Comparison of ENCODE assay signal across 23 mouse cellular contexts in genomic region chr6:100333745-100334144, GRCm38 (mm10). TPM values are rescaled to one million over a fixed set of nuclear protein-coding genes. Genes with fewer than 3 reads are reported as not detected.
DNase-seq lines count a peak whose midpoint lies in the region; ATAC-seq and TF ChIP-seq lines count a peak whose summit lies in the region.
"Had no signal": no experiment of that assay in that cellular context is flagged by ENCODE, and none has a peak within 500 bp of the region (broad histone marks: within the 10 kb centered on the region; RNA-seq: fewer than 3 reads in every experiment).

No protein-coding gene starts in this region.

- no peak overlapping the region for H3K9ac ChIP-seq in kidney, postnatal 0 days (ENCODE audit: low read depth, low read length)
- no peak overlapping the region for H3K9ac ChIP-seq in kidney, embryonic 15.5 days
- no peak overlapping the region for H3K9ac ChIP-seq in ES-Bruce4 (ENCODE audit: low read depth, poor library complexity, severe bottlenecking)
- H3K9ac ChIP-seq: embryonic facial prominence, embryonic 15.5 days; hindbrain, embryonic 13.5 days; intestine, embryonic 15.5 days had no signal

- no peaks in the 10 kb centered on the region for H3K27me3 ChIP-seq in kidney, postnatal 0 days (ENCODE audit: insufficient read depth, low read length)
- H3K27me3 ChIP-seq in kidney, embryonic 15.5 days = peaks cover 31% of the 10 kb centered on the region
- H3K27me3 ChIP-seq in ES-Bruce4 (ENCODE audit: control insufficient read depth, insufficient read depth, low read length, poor library complexity, severe bottlenecking) = no peaks in the 10 kb centered on the region

- ATAC-seq in kidney, postnatal 0 days (replicated peaks; ENCODE audit: low FRiP score, low read depth) = no peak
- no peak for ATAC-seq in kidney, embryonic 15.5 days (replicated peaks; ENCODE audit: low FRiP score)
- ATAC-seq: forebrain, embryonic 14.5 days; hindbrain, postnatal 0 days; intestine, embryonic 15.5 days had no signal

- no peaks in the 10 kb centered on the region for H3K36me3 ChIP-seq in kidney, postnatal 0 days (ENCODE audit: insufficient read depth, low read length)
- no peaks in the 10 kb centered on the region for H3K36me3 ChIP-seq in kidney, embryonic 15.5 days
- no peaks in the 10 kb centered on the region for H3K36me3 ChIP-seq in ES-Bruce4 (ENCODE audit: control insufficient read depth, insufficient read depth, low read length, poor library complexity, severe bottlenecking)
- H3K36me3 ChIP-seq: embryonic facial prominence, embryonic 15.5 days; forebrain, embryonic 10.5 days; heart, embryonic 10.5 days; hindbrain, embryonic 13.5 days; intestine, embryonic 15.5 days had no signal

- no peaks in the 10 kb centered on the region for H3K9me3 ChIP-seq in kidney, postnatal 0 days (replicated peaks; ENCODE audit: low read length)
- H3K9me3 ChIP-seq in kidney, embryonic 15.5 days (replicated peaks) = no peaks in the 10 kb centered on the region
- no peaks in the 10 kb centered on the region for H3K9me3 ChIP-seq in ES-Bruce4 (replicated peaks; ENCODE audit: control insufficient read depth, insufficient read depth, low read length, poor library complexity, severe bottlenecking)
- H3K9me3 ChIP-seq: embryonic facial prominence, embryonic 15.5 days; forebrain, embryonic 10.5 days; heart, embryonic 10.5 days; hindbrain, embryonic 13.5 days; intestine, embryonic 15.5 days had no signal

- H3K4me3 ChIP-seq in kidney, postnatal 0 days (replicated peaks; ENCODE audit: low read depth, low read length) = no peak overlapping the region
- H3K4me3 ChIP-seq in kidney, embryonic 15.5 days (replicated peaks) = no peak overlapping the region
- H3K4me3 ChIP-seq in ES-Bruce4 (ENCODE audit: low read depth, low read length) = peak overlapping the region; percentile 50
- H3K4me3 ChIP-seq: embryonic facial prominence, embryonic 15.5 days; erythroblast, embryonic 14.5 days; forebrain, embryonic 10.5 days; gastrocnemius, adult 2 months; heart, embryonic 10.5 days; hindbrain, embryonic 13.5 days; intestine, embryonic 15.5 days had no signal

- no peak for TF ChIP-seq EP300 in ES-Bruce4 (IDR thresholded peaks at IDR 0.05; ENCODE audit: insufficient read depth, low read depth, low read length)

- no peak overlapping the region for H3K4me2 ChIP-seq in kidney, postnatal 0 days (ENCODE audit: low read length)
- H3K4me2 ChIP-seq in kidney, embryonic 15.5 days = no peak overlapping the region
- H3K4me2 ChIP-seq: embryonic facial prominence, embryonic 15.5 days; hindbrain, embryonic 13.5 days; intestine, embryonic 15.5 days had no signal

- WGBS in kidney, postnatal 0 days = 76% methylated on average over 7 of the region's 7 CpGs
- WGBS in kidney, embryonic 15.5 days = 75% methylated on average over 7 of the region's 7 CpGs

- DNase-seq in kidney, postnatal 0 days (ENCODE audit: low spot score) = no peak
- peak; percentile 17 for DNase-seq in A20 (ENCODE audit: low read depth, low spot score)
- peak; percentile 94 for DNase-seq in R1 (ENCODE audit: low read depth, low spot score)
- DNase-seq in ovary, postnatal 14 days (ENCODE audit: low spot score) = no peak
- no peak for DNase-seq in kidney, adult 11 months
- no peak for DNase-seq in MN1 (ENCODE audit: low spot score)
- DNase-seq: adrenal gland, adult 8-10 months; cerebellum, adult 2 months; cerebellum, postnatal 10 days; embryo, embryonic 11 days; gastrocnemius, adult 2 months; heart, adult 18-20 months; heart, postnatal 10 days had no signal

- no peak overlapping the region for H3K27ac ChIP-seq in kidney, postnatal 0 days
- no peak overlapping the region for H3K27ac ChIP-seq in kidney, embryonic 15.5 days
- H3K27ac ChIP-seq in ES-Bruce4 (ENCODE audit: insufficient read depth, low read length) = peak overlapping the region; percentile 95
- H3K27ac ChIP-seq: embryonic facial prominence, embryonic 15.5 days; forebrain, embryonic 10.5 days; gastrocnemius, adult 2 months; heart, embryonic 10.5 days; hindbrain, embryonic 13.5 days; hindbrain, postnatal 0 days; intestine, embryonic 15.5 days had no signal

- TF ChIP-seq POLR2A in ES-Bruce4 (IDR thresholded peaks at IDR 0.05; ENCODE audit: insufficient read depth, low read length) = no peak

- peaks cover 5% of the 10 kb centered on the region; the same call in 1 of the 2 replicates for H3K4me1 ChIP-seq in kidney, postnatal 0 days (replicated peaks; ENCODE audit: insufficient read depth, low read length)
- H3K4me1 ChIP-seq in kidney, embryonic 15.5 days = peaks cover 28% of the 10 kb centered on the region
- H3K4me1 ChIP-seq in ES-Bruce4 (ENCODE audit: control insufficient read depth, insufficient read depth, low read length) = peaks cover 13% of the 10 kb centered on the region

- TF ChIP-seq CTCF in kidney, postnatal 0 days (IDR thresholded peaks at IDR 0.05; ENCODE audit: low read depth) = peak; percentile 14; the same call in 1 of the 2 replicates
- peak; percentile 60 for TF ChIP-seq CTCF in ES-Bruce4 (IDR thresholded peaks at IDR 0.05; ENCODE audit: low read depth, low read length)

RNA-seq across cellular contexts. Expression of gene Rybp, which starts 46.5 kb away (rescaled TPM):
- 14.4 and 18.8 TPM in 2 replicates for polyA plus RNA-seq in kidney, postnatal 0 days (2015; fragmentation: Nextera tagmentation; extraction: Ambion mirVana)
- 20.3 and 21.3 TPM in 2 replicates for polyA plus RNA-seq in kidney, embryonic 15.5 days (2015; fragmentation: Nextera tagmentation; extraction: Ambion mirVana)
- polyA plus RNA-seq in ES-Bruce4 (2011; ENCODE audit: insufficient read depth, insufficient read length, low read depth, missing spikeins) = 124 and 129 TPM in 2 replicates

Comparison
In these comparisons a context has a peak if more than half of its experiments do, and no peak if none do; other contexts are left out.
1. DNase-seq: peak in A20 (single experiment) and R1 (single experiment); none in kidney, postnatal 0 days (single experiment), ovary, postnatal 14 days (single experiment), kidney, adult 11 months (single experiment) and MN1 (single experiment).